Mouse (Mus musculus) thymus, postnatal 25 days (tissue): Measurements from ENCODE around the gene Dnah12.
"Not testable (repeated sequence)": the region's sequence is repeated elsewhere in the genome, so short reads cannot be mapped to it uniquely, and the experiment has no call there.

Experiments used
- DNase-seq: peaks from one replicate; pipeline ENCODE4 v3.0.0; 2022

The Dnah12 gene

GRCm38 (mm10) chr14:26692974-26693373, at the start of gene Dnah12:
Gene Dnah12 (plus strand): TSS chr14:26693274.
- DNase-seq: no peak

GRCm38 (mm10) chr14:26645989-26646650, 47.0 kb upstream of the Dnah12 start:
- no peak for DNase-seq

- no peak for DNase-seq
Measured at GRCm38 (mm10) chr14:26647811-26648210, 45.3 kb upstream of the Dnah12 start.

- DNase-seq: no peak
Measured at GRCm38 (mm10) chr14:26651901-26652300, 41.2 kb upstream of the Dnah12 start.

GRCm38 (mm10) chr14:26658178-26658577, 34.9 kb upstream of the Dnah12 start:
- no peak for DNase-seq

- no peak for DNase-seq
Measured at GRCm38 (mm10) chr14:26660233-26660632, 32.8 kb upstream of the Dnah12 start.

- no peak for DNase-seq
Measured at GRCm38 (mm10) chr14:26662016-26662415, 31.1 kb upstream of the Dnah12 start.

- DNase-seq: no peak
Measured at GRCm38 (mm10) chr14:26662488-26662887, 30.6 kb upstream of the Dnah12 start.

- DNase-seq: no peak
Measured at GRCm38 (mm10) chr14:26663851-26664250, 29.2 kb upstream of the Dnah12 start.

- DNase-seq: no peak
Measured at GRCm38 (mm10) chr14:26667991-26668370, 25.1 kb upstream of the Dnah12 start.

GRCm38 (mm10) chr14:26668371-26669291, 24.4 kb upstream of the Dnah12 start:
- peak; percentile 35 for DNase-seq

GRCm38 (mm10) chr14:26669292-26670073, 23.6 kb upstream of the Dnah12 start, which contains the start of gene Pde12:
Gene Pde12 (minus strand): TSS chr14:26669883.
- DNase-seq: peak; percentile 87

- no peak for DNase-seq
Measured at GRCm38 (mm10) chr14:26670964-26671363, 22.1 kb upstream of the Dnah12 start.

GRCm38 (mm10) chr14:26671870-26672615, 21.0 kb upstream of the Dnah12 start:
- DNase-seq: not testable (repeated sequence)

- DNase-seq: not testable (repeated sequence)
Measured at GRCm38 (mm10) chr14:26674476-26675169, 18.5 kb upstream of the Dnah12 start.

GRCm38 (mm10) chr14:26675371-26675770, 17.7 kb upstream of the Dnah12 start:
- peak; percentile 36 for DNase-seq

- DNase-seq: no peak
Measured at GRCm38 (mm10) chr14:26675791-26676190, 17.3 kb upstream of the Dnah12 start.

- no peak for DNase-seq
Measured at GRCm38 (mm10) chr14:26690727-26691126, 2.3 kb upstream of the Dnah12 start.

- no peak for DNase-seq
Measured at GRCm38 (mm10) chr14:26691363-26691762, 1.7 kb upstream of the Dnah12 start.

- DNase-seq: no peak
Measured at GRCm38 (mm10) chr14:26697912-26698311, 4.8 kb downstream of the Dnah12 start.

GRCm38 (mm10) chr14:26705246-26705645, 12.2 kb downstream of the Dnah12 start:
- not testable (repeated sequence) for DNase-seq

- peak; percentile 45 for DNase-seq
Measured at GRCm38 (mm10) chr14:26719696-26720095, 26.6 kb downstream of the Dnah12 start.
